Mouse (Mus musculus): Measurements from ENCODE around the gene Ptpn18. TPM values are rescaled to one million over a fixed set of nuclear protein-coding genes. Genes with fewer than 3 reads are reported as not detected.

Ptpn18 gene
- 28.2 and 32.1 TPM in 2 replicates for polyA plus RNA-seq (2015; fragmentation: Nextera tagmentation; extraction: Ambion mirVana)

GRCm38 (mm10) chr1:34459284-34460060 lies at the start of gene Ptpn18:
Gene Ptpn18, plus strand, starts transcription at chr1:34459762.
- under 1% methylated on average over 48 of the region's 48 CpGs for whole genome bisulfite sequencing (ENCODE audit: insufficient replicate concordance)
- no peaks in the 10 kb centered on the region for H3K36me3 ChIP-seq (replicated peaks; ENCODE audit: insufficient read depth, low read length)
- H3K9me3 ChIP-seq (ENCODE audit: low read length): no peaks in the 10 kb centered on the region
- no peak for TF ChIP-seq EP300 (IDR thresholded peaks at IDR 0.05; ENCODE audit: low read depth)
- peak; percentile 24 for TF ChIP-seq CTCF (IDR thresholded peaks at IDR 0.05; ENCODE audit: low read depth)
- peak within 1 kb of the TSS; percentile 56 for H3K9ac ChIP-seq (replicated peaks)
- peak; percentile 90 for DNase-seq
- H3K27ac ChIP-seq (ENCODE audit: low read depth): no peak within 1 kb of the TSS
- ATAC-seq: peak; percentile 89
- peaks cover 14% of the 10 kb centered on the region for H3K4me1 ChIP-seq (ENCODE audit: insufficient read depth)
- peak within 1 kb of the TSS; percentile 63 for H3K4me3 ChIP-seq (ENCODE audit: low read depth, low read length)
- peak within 1 kb of the TSS; percentile 96 for H3K4me2 ChIP-seq (ENCODE audit: low read depth, low read length)
- peaks cover 7% of the 10 kb centered on the region; the same call in 1 of the 2 replicates for H3K27me3 ChIP-seq (ENCODE audit: insufficient read depth, low read length)

- Histone ChIP-seq H3K9ac (replicated peaks) (no peak overlapping the region), H3K9me3 (ENCODE audit: low read length) (peaks cover 23% of the 10 kb centered on the region), H3K36me3 (replicated peaks; ENCODE audit: insufficient read depth, low read length) (peaks cover 4% of the 10 kb centered on the region; the same call in 1 of the 2 replicates), H3K4me1 (ENCODE audit: insufficient read depth) (peaks cover 2% of the 10 kb centered on the region; the same call in 1 of the 2 replicates), H3K27me3 (ENCODE audit: insufficient read depth, low read length) (no peaks in the 10 kb centered on the region), H3K4me2 (ENCODE audit: low read depth, low read length) (no peak overlapping the region), H3K27ac (ENCODE audit: low read depth) (no peak overlapping the region), H3K4me3 (ENCODE audit: low read depth, low read length) (no peak overlapping the region)
- 86% methylated on average over 2 of the region's 2 CpGs for WGBS (ENCODE audit: insufficient replicate concordance)
- no peak for DNase-seq
- no peak for ATAC-seq
- TF ChIP-seq CTCF (IDR thresholded peaks at IDR 0.05; ENCODE audit: low read depth) (no peak), EP300 (IDR thresholded peaks at IDR 0.05; ENCODE audit: low read depth) (no peak)
Observed at GRCm38 (mm10) chr1:34428466-34428865, 31.1 kb upstream of the Ptpn18 start.

- no peak overlapping the region for H3K4me2 ChIP-seq (ENCODE audit: low read depth, low read length)
- no peak overlapping the region for H3K4me3 ChIP-seq (ENCODE audit: low read depth, low read length)
- H3K27me3 ChIP-seq (ENCODE audit: insufficient read depth, low read length): no peaks in the 10 kb centered on the region
- no peak for DNase-seq
- no peak for ATAC-seq
- no peak overlapping the region for H3K9ac ChIP-seq (replicated peaks)
- peaks cover 4% of the 10 kb centered on the region; the same call in 1 of the 2 replicates for H3K36me3 ChIP-seq (replicated peaks; ENCODE audit: insufficient read depth, low read length)
- H3K27ac ChIP-seq (ENCODE audit: low read depth): no peak overlapping the region
- H3K4me1 ChIP-seq (ENCODE audit: insufficient read depth): peaks cover 7% of the 10 kb centered on the region
- no peak for TF ChIP-seq CTCF (IDR thresholded peaks at IDR 0.05; ENCODE audit: low read depth)
- TF ChIP-seq EP300 (IDR thresholded peaks at IDR 0.05; ENCODE audit: low read depth): no peak
- H3K9me3 ChIP-seq (ENCODE audit: low read length): peaks cover 23% of the 10 kb centered on the region
- 84% methylated on average over 4 of the region's 4 CpGs for WGBS (ENCODE audit: insufficient replicate concordance)
Observed at GRCm38 (mm10) chr1:34429281-34429680, 30.3 kb upstream of the Ptpn18 start.

- WGBS (ENCODE audit: insufficient replicate concordance): 97% methylated on average over 3 of the region's 3 CpGs
- H3K9ac ChIP-seq (replicated peaks): no peak overlapping the region
Observed at GRCm38 (mm10) chr1:34430981-34431380, 28.6 kb upstream of the Ptpn18 start.

GRCm38 (mm10) chr1:34431431-34431830 lies 28.1 kb upstream of the Ptpn18 start:
- no peaks in the 10 kb centered on the region for H3K27me3 ChIP-seq (ENCODE audit: insufficient read depth, low read length)
- ATAC-seq: no peak
- peaks cover 7% of the 10 kb centered on the region for H3K4me1 ChIP-seq (ENCODE audit: insufficient read depth)
- H3K4me3 ChIP-seq (ENCODE audit: low read depth, low read length): no peak overlapping the region
- H3K9me3 ChIP-seq (ENCODE audit: low read length): peaks cover 23% of the 10 kb centered on the region
- H3K4me2 ChIP-seq (ENCODE audit: low read depth, low read length): no peak overlapping the region
- 93% methylated on average over 9 of the region's 9 CpGs for WGBS (ENCODE audit: insufficient replicate concordance)
- DNase-seq: no peak
- no peak for TF ChIP-seq CTCF (IDR thresholded peaks at IDR 0.05; ENCODE audit: low read depth)
- TF ChIP-seq EP300 (IDR thresholded peaks at IDR 0.05; ENCODE audit: low read depth): no peak
- peaks cover 4% of the 10 kb centered on the region; the same call in 1 of the 2 replicates for H3K36me3 ChIP-seq (replicated peaks; ENCODE audit: insufficient read depth, low read length)
- no peak overlapping the region for H3K27ac ChIP-seq (ENCODE audit: low read depth)
- no peak overlapping the region for H3K9ac ChIP-seq (replicated peaks)

More at GRCm38 (mm10) chr1:34430981-34431380, 28.6 kb upstream of the Ptpn18 start:
- no peak overlapping the region for H3K27ac ChIP-seq (ENCODE audit: low read depth)
- DNase-seq (no peak), ATAC-seq (no peak)
- peaks cover 7% of the 10 kb centered on the region for H3K4me1 ChIP-seq (ENCODE audit: insufficient read depth)
- peaks cover 4% of the 10 kb centered on the region; the same call in 1 of the 2 replicates for H3K36me3 ChIP-seq (replicated peaks; ENCODE audit: insufficient read depth, low read length)
- no peaks in the 10 kb centered on the region for H3K27me3 ChIP-seq (ENCODE audit: insufficient read depth, low read length)
- no peak overlapping the region for H3K4me3 ChIP-seq (ENCODE audit: low read depth, low read length)
- H3K9me3 ChIP-seq (ENCODE audit: low read length): peaks cover 23% of the 10 kb centered on the region
- TF ChIP-seq CTCF (IDR thresholded peaks at IDR 0.05; ENCODE audit: low read depth): no peak
- TF ChIP-seq EP300 (IDR thresholded peaks at IDR 0.05; ENCODE audit: low read depth): no peak
- H3K4me2 ChIP-seq (ENCODE audit: low read depth, low read length): no peak overlapping the region

- H3K4me3 ChIP-seq (ENCODE audit: low read depth, low read length): peak overlapping the region; percentile 60
- DNase-seq (peak; percentile 29), ATAC-seq (no peak)
- peaks cover 7% of the 10 kb centered on the region for H3K4me1 ChIP-seq (ENCODE audit: insufficient read depth)
- H3K9ac ChIP-seq (replicated peaks): no peak overlapping the region
- peaks cover 23% of the 10 kb centered on the region for H3K9me3 ChIP-seq (ENCODE audit: low read length)
- H3K36me3 ChIP-seq (replicated peaks; ENCODE audit: insufficient read depth, low read length): peaks cover 4% of the 10 kb centered on the region; the same call in 1 of the 2 replicates
- WGBS (ENCODE audit: insufficient replicate concordance): 71% methylated on average over 13 of the region's 13 CpGs
- TF ChIP-seq EP300 (IDR thresholded peaks at IDR 0.05; ENCODE audit: low read depth) (no peak), CTCF (IDR thresholded peaks at IDR 0.05; ENCODE audit: low read depth) (no peak)
- peak overlapping the region; percentile 78 for H3K4me2 ChIP-seq (ENCODE audit: low read depth, low read length)
- H3K27ac ChIP-seq (ENCODE audit: low read depth): no peak overlapping the region
- H3K27me3 ChIP-seq (ENCODE audit: insufficient read depth, low read length): no peaks in the 10 kb centered on the region
Observed at GRCm38 (mm10) chr1:34432411-34432775, 27.2 kb upstream of the Ptpn18 start.

Data from liver, postnatal 0 days (tissue).